15 mouse cellular contexts compared by ENCODE assay signal in genomic region chr19:53856794-53857193, GRCm38 (mm10). TPM values are rescaled to one million over a fixed set of nuclear protein-coding genes. Genes with fewer than 3 reads are reported as not detected.
A peak's percentile ranks its signal among the peaks of the same experiment; 100 is the strongest.
DNase-seq lines count a peak whose midpoint lies in the region; ATAC-seq lines count a peak whose summit lies in the region.
"Had no signal": no experiment of that assay in that cellular context is flagged by ENCODE, and none has a peak within 500 bp of the region (broad histone marks: within the 10 kb centered on the region; RNA-seq: fewer than 3 reads in every experiment).

No protein-coding gene starts in this region.

- H3K9ac ChIP-seq in forebrain, embryonic 14.5 days (ENCODE audit: low read length) = no peak overlapping the region
- H3K9ac ChIP-seq in limb, embryonic 15.5 days = no peak overlapping the region
- no peak overlapping the region for H3K9ac ChIP-seq in heart, embryonic 15.5 days
- no peak overlapping the region for H3K9ac ChIP-seq in midbrain, embryonic 14.5 days (replicated peaks; ENCODE audit: low read length)
- H3K9ac ChIP-seq: liver, embryonic 15.5 days had no signal

- H3K27me3 ChIP-seq in forebrain, embryonic 10.5 days (ENCODE audit: poor library complexity, severe bottlenecking) = no peaks in the 10 kb centered on the region
- H3K27me3 ChIP-seq in forebrain, embryonic 14.5 days (replicated peaks; ENCODE audit: control insufficient read depth, insufficient read depth, low read length) = no peaks in the 10 kb centered on the region
- no peaks in the 10 kb centered on the region for H3K27me3 ChIP-seq in limb, embryonic 15.5 days
- no peaks in the 10 kb centered on the region for H3K27me3 ChIP-seq in limb, embryonic 10.5 days (ENCODE audit: low read depth, poor library complexity, severe bottlenecking)
- no peaks in the 10 kb centered on the region for H3K27me3 ChIP-seq in heart, embryonic 15.5 days
- H3K27me3 ChIP-seq in midbrain, embryonic 14.5 days (ENCODE audit: control insufficient read depth, insufficient read depth, low read length) = no peaks in the 10 kb centered on the region
- H3K27me3 ChIP-seq: liver, embryonic 15.5 days had no signal

- H3K4me2 ChIP-seq in forebrain, embryonic 14.5 days (ENCODE audit: low read length) = no peak overlapping the region
- H3K4me2 ChIP-seq in limb, embryonic 15.5 days = no peak overlapping the region
- H3K4me2 ChIP-seq in heart, embryonic 15.5 days = no peak overlapping the region
- H3K4me2 ChIP-seq in midbrain, embryonic 14.5 days (ENCODE audit: low read length) = no peak overlapping the region
- H3K4me2 ChIP-seq: liver, embryonic 15.5 days; midbrain, embryonic 11.5 days had no signal

- no peak for ATAC-seq in forebrain, embryonic 14.5 days
- no peak for ATAC-seq in limb, embryonic 15.5 days (ENCODE audit: insufficient number of reproducible peaks, low FRiP score, low TSS enrichment, low read depth)
- ATAC-seq in heart, embryonic 15.5 days (replicated peaks; ENCODE audit: insufficient number of reproducible peaks, insufficient read depth, low FRiP score, low read depth) = no peak
- ATAC-seq in midbrain, embryonic 14.5 days (ENCODE audit: low FRiP score, low TSS enrichment) = no peak

- no peaks in the 10 kb centered on the region for H3K36me3 ChIP-seq in forebrain, embryonic 10.5 days (replicated peaks)
- H3K36me3 ChIP-seq in forebrain, embryonic 14.5 days (ENCODE audit: control insufficient read depth, insufficient read depth, low read length) = no peaks in the 10 kb centered on the region
- no peaks in the 10 kb centered on the region for H3K36me3 ChIP-seq in limb, embryonic 15.5 days
- H3K36me3 ChIP-seq in limb, embryonic 10.5 days = no peaks in the 10 kb centered on the region
- H3K36me3 ChIP-seq in heart, embryonic 15.5 days = peaks cover 14% of the 10 kb centered on the region; the same call in 1 of the 2 replicates
- no peaks in the 10 kb centered on the region for H3K36me3 ChIP-seq in midbrain, embryonic 14.5 days (ENCODE audit: control insufficient read depth, insufficient read depth, low read length)
- H3K36me3 ChIP-seq: liver, embryonic 15.5 days had no signal

- H3K27ac ChIP-seq in forebrain, embryonic 10.5 days = peak overlapping the region; percentile 65; the same call in 1 of the 2 replicates
- H3K27ac ChIP-seq in forebrain, embryonic 14.5 days (ENCODE audit: low read depth, low read length) = no peak overlapping the region
- peak overlapping the region; percentile 47; the same call in 1 of the 2 replicates for H3K27ac ChIP-seq in limb, embryonic 15.5 days
- no peak overlapping the region for H3K27ac ChIP-seq in limb, embryonic 10.5 days
- peak overlapping the region; percentile 27; the same call in 1 of the 2 replicates for H3K27ac ChIP-seq in heart, embryonic 15.5 days
- H3K27ac ChIP-seq in midbrain, embryonic 14.5 days (replicated peaks; ENCODE audit: low read depth, low read length) = no peak overlapping the region
- H3K27ac ChIP-seq: liver, embryonic 15.5 days had no signal

- H3K9me3 ChIP-seq in forebrain, embryonic 10.5 days = no peaks in the 10 kb centered on the region
- H3K9me3 ChIP-seq in forebrain, embryonic 14.5 days (replicated peaks; ENCODE audit: control insufficient read depth, low read length) = no peaks in the 10 kb centered on the region
- H3K9me3 ChIP-seq in limb, embryonic 15.5 days = no peaks in the 10 kb centered on the region
- H3K9me3 ChIP-seq in limb, embryonic 10.5 days (replicated peaks) = no peaks in the 10 kb centered on the region
- no peaks in the 10 kb centered on the region for H3K9me3 ChIP-seq in heart, embryonic 15.5 days (replicated peaks)
- no peaks in the 10 kb centered on the region for H3K9me3 ChIP-seq in midbrain, embryonic 14.5 days (ENCODE audit: control insufficient read depth, low read length)
- H3K9me3 ChIP-seq: liver, embryonic 15.5 days had no signal

- peaks cover 76% of the 10 kb centered on the region for H3K4me1 ChIP-seq in forebrain, embryonic 10.5 days
- peaks cover 48% of the 10 kb centered on the region for H3K4me1 ChIP-seq in forebrain, embryonic 14.5 days (ENCODE audit: control insufficient read depth, insufficient read depth, low read length)
- H3K4me1 ChIP-seq in limb, embryonic 15.5 days = peaks cover 55% of the 10 kb centered on the region
- H3K4me1 ChIP-seq in limb, embryonic 10.5 days = peaks cover 47% of the 10 kb centered on the region
- peaks cover 18% of the 10 kb centered on the region for H3K4me1 ChIP-seq in heart, embryonic 15.5 days (replicated peaks)
- peaks cover 23% of the 10 kb centered on the region for H3K4me1 ChIP-seq in midbrain, embryonic 14.5 days (ENCODE audit: control insufficient read depth, insufficient read depth, low read length)

- DNase-seq in forebrain, embryonic 10.5 days (ENCODE audit: extremely low spot score, low spot score) = no peak
- DNase-seq in forebrain, embryonic 14.5 days (ENCODE audit: low spot score) = no peak
- no peak for DNase-seq in limb, embryonic 10.5 days (ENCODE audit: low spot score)
- DNase-seq in cerebellum, adult 11 months = no peak
- DNase-seq in spleen, postnatal 36 days (ENCODE audit: low spot score in 2 of 2) = no peak
- DNase-seq in midbrain, embryonic 14.5 days = no peak
- DNase-seq: kidney, adult 11 months; kidney, postnatal 36 days; layer of hippocampus, postnatal 36 days; lung, postnatal 36 days; thymus, postnatal 25 days had no signal

- no peak overlapping the region for H3K4me3 ChIP-seq in forebrain, embryonic 10.5 days
- no peak overlapping the region for H3K4me3 ChIP-seq in forebrain, embryonic 14.5 days (ENCODE audit: low read depth, low read length)
- H3K4me3 ChIP-seq in limb, embryonic 15.5 days = no peak overlapping the region
- no peak overlapping the region for H3K4me3 ChIP-seq in limb, embryonic 10.5 days
- H3K4me3 ChIP-seq in heart, embryonic 15.5 days = no peak overlapping the region
- H3K4me3 ChIP-seq in midbrain, embryonic 14.5 days (replicated peaks; ENCODE audit: low read depth, low read length) = no peak overlapping the region
- H3K4me3 ChIP-seq: liver, embryonic 15.5 days had no signal

- WGBS in forebrain, embryonic 10.5 days = 88% methylated on average over 9 of the region's 9 CpGs
- WGBS in forebrain, embryonic 14.5 days = 45% methylated on average over 9 of the region's 9 CpGs
- WGBS in limb, embryonic 15.5 days = 45% methylated on average over 9 of the region's 9 CpGs
- WGBS in limb, embryonic 10.5 days = 77% methylated on average over 9 of the region's 9 CpGs
- WGBS in heart, embryonic 15.5 days = 62% methylated on average over 9 of the region's 9 CpGs
- WGBS in midbrain, embryonic 14.5 days = 72% methylated on average over 9 of the region's 9 CpGs

RNA-seq across cellular contexts. Expression of gene Pdcd4, which starts 35.2 kb away (rescaled TPM):
- 46.7 and 47.0 TPM in 2 replicates for polyA plus RNA-seq in forebrain, embryonic 10.5 days (2016; fragmentation: Nextera tagmentation; extraction: Ambion mirVana)
- 62.1 and 75.4 TPM in 2 replicates for polyA plus RNA-seq in forebrain, embryonic 14.5 days (2014; fragmentation: Nextera tagmentation; extraction: Ambion mirVana)
- polyA plus RNA-seq in limb, embryonic 15.5 days (2015; fragmentation: Nextera tagmentation; extraction: Ambion mirVana) = 98.4 and 108 TPM in 2 replicates
- polyA plus RNA-seq in limb, embryonic 10.5 days (2016; fragmentation: Nextera tagmentation; extraction: Ambion mirVana) = 38.1 and 56.1 TPM in 2 replicates
- polyA plus RNA-seq in heart, embryonic 15.5 days (2015; fragmentation: Nextera tagmentation; extraction: Ambion mirVana) = 35.9 and 38.2 TPM in 2 replicates
- polyA plus RNA-seq in midbrain, embryonic 14.5 days (2014; fragmentation: Nextera tagmentation; extraction: Ambion mirVana) = 73.9 and 74.2 TPM in 2 replicates

Comparison
In these comparisons a context has a peak if more than half of its experiments do, and no peak if none do; other contexts are left out.
1. H3K27ac ChIP-seq: peak in forebrain, embryonic 10.5 days (single experiment), limb, embryonic 15.5 days (single experiment) and heart, embryonic 15.5 days (single experiment); none in forebrain, embryonic 14.5 days (single experiment), limb, embryonic 10.5 days (single experiment) and midbrain, embryonic 14.5 days (single experiment).